Mouse (Mus musculus): ENCODE data around the gene Tenm4. TPM values are rescaled to one million over a fixed set of nuclear protein-coding genes. Genes with fewer than 3 reads are reported as not detected.
A peak's percentile ranks its signal among the peaks of the same experiment; 100 is the strongest.

Tenm4 gene
- polyA plus RNA-seq, 1 experiment from 2014 or later = 9.2 TPM

DNA sequence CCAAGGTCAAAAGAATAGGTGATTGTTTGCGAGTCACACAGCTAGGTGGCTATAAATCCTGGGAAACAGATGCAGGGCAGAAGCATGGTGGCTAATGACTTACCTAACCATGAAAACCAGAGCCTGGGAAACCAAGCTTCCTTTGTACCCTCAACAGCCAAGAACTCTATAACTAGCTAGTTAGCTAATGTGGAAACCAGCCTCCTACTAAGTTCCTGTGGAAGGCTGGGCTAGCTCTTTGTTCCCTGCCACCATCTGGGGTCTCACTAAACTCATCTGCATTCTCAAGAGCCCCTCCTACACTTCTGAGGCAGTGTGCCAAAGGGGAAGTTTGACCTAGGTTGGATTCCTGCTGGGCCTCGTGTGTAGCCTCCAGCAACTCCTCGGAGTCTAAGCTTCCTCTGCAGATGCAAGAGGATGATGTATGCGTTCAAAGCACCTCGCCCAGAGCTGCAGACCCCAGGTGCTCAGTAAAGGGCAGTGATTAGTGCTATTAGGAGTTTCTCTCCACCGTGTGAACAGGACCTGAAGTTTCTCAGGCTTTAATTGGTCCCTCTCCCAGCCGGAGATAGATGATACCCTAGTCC lies 719.1 kb downstream of the Tenm4 start:
- WGBS = 54% methylated on average over 7 of the region's 7 CpGs
- H3K27ac ChIP-seq (replicated peaks in 1 of 2; ENCODE audit: control insufficient read depth in 1 of 2, insufficient read depth in 1 of 2, low read depth in 2 of 2, low read length in 2 of 2) = no peak overlapping the region
- no peak overlapping the region for H3K4me3 ChIP-seq (ENCODE audit: control insufficient read depth in 1 of 2, insufficient read depth in 1 of 2, low read depth in 1 of 2, low read length in 2 of 2)
- ATAC-seq (ENCODE audit: insufficient number of reproducible peaks, insufficient read depth, low FRiP score, low read depth) = no peak
- no peaks in the 10 kb centered on the region for H3K27me3 ChIP-seq (ENCODE audit: control insufficient read depth, insufficient read depth, low read length)
- no peak overlapping the region for H3K9ac ChIP-seq (ENCODE audit: low read length)
- H3K9me3 ChIP-seq (ENCODE audit: control insufficient read depth, low read length) = no peaks in the 10 kb centered on the region
- no peak overlapping the region for H3K4me2 ChIP-seq (ENCODE audit: low read length)
- no peaks in the 10 kb centered on the region for H3K4me1 ChIP-seq (ENCODE audit: control insufficient read depth in 2 of 2, insufficient read depth in 2 of 2, low read length in 2 of 2)
- H3K36me3 ChIP-seq (ENCODE audit: control insufficient read depth, insufficient read depth, low read length) = 0 out of 2 replicates have a peak, but pooled peaks cover 4% of the 10 kb centered on the region

DNA sequence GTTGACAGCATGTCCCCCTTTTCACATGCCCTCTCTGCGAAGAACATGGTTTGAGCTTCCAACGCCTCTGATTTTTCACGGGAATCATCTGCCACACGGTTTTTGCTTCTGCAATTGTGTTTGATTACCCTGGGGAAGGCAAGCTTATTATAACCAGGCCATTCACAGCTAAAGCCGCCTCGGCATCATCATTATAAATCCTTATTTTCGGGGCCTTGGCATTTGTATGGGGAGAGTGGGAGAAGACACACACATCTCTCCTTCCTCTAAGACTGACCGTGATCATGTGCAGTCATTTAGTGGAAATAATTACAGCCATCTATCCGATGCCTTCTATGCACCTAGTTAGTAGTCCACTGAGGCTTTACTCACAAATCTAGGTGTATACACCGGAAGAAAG lies 719.9 kb downstream of the Tenm4 start:
- H3K9ac ChIP-seq (ENCODE audit: low read length) = no peak overlapping the region
- no peaks in the 10 kb centered on the region for H3K27me3 ChIP-seq (ENCODE audit: control insufficient read depth, insufficient read depth, low read length)
- WGBS = 90% methylated on average over 10 of the region's 10 CpGs
- no peak for ATAC-seq (ENCODE audit: insufficient number of reproducible peaks, insufficient read depth, low FRiP score, low read depth)
- H3K4me3 ChIP-seq (ENCODE audit: control insufficient read depth in 1 of 2, insufficient read depth in 1 of 2, low read depth in 1 of 2, low read length in 2 of 2) = no peak overlapping the region
- H3K4me2 ChIP-seq (ENCODE audit: low read length) = no peak overlapping the region
- H3K9me3 ChIP-seq (ENCODE audit: control insufficient read depth, low read length) = no peaks in the 10 kb centered on the region
- H3K36me3 ChIP-seq (ENCODE audit: control insufficient read depth, insufficient read depth, low read length) = 0 out of 2 replicates have a peak, but pooled peaks cover 4% of the 10 kb centered on the region
- H3K4me1 ChIP-seq (ENCODE audit: control insufficient read depth in 2 of 2, insufficient read depth in 2 of 2, low read length in 2 of 2) = no peaks in the 10 kb centered on the region
- H3K27ac ChIP-seq (replicated peaks in 1 of 2; ENCODE audit: control insufficient read depth in 1 of 2, insufficient read depth in 1 of 2, low read depth in 2 of 2, low read length in 2 of 2) = no peak overlapping the region

DNA sequence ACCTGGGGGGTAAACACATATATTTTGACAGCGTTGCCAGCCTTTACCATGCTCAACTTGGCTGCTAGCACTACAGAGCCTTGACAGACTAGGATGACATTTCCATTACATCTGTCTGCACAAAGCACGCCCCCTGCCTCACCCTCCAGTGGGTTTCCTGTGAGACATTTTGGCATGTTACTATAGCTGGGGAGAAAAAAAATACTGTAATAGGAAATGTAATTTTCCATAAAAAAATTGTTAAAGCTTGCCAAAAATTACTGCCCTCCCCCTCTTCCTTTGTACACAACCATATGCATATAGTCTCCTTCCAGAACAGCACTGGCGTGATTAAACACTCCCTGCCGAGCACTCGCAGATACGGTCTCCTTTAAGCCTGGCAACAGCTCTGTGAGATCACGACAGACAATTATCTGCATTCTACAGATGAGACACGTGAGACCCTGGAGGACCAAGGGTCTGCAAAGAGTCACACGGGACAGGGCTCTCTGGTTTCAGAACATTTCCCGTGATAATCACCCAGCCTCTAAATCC lies 728.1 kb downstream of the Tenm4 start:
- no peaks in the 10 kb centered on the region for H3K27me3 ChIP-seq (ENCODE audit: control insufficient read depth, insufficient read depth, low read length)
- ATAC-seq (ENCODE audit: insufficient number of reproducible peaks, insufficient read depth, low FRiP score, low read depth) = no peak
- H3K4me3 ChIP-seq (ENCODE audit: control insufficient read depth in 1 of 2, insufficient read depth in 1 of 2, low read depth in 1 of 2, low read length in 2 of 2) = peak overlapping the region in 1 of 2 experiments; percentile 11; a peak in 2 of 4 replicates
- peak overlapping the region; percentile 55 for H3K4me2 ChIP-seq (ENCODE audit: low read length)
- H3K9me3 ChIP-seq (ENCODE audit: control insufficient read depth, low read length) = no peaks in the 10 kb centered on the region
- H3K36me3 ChIP-seq (ENCODE audit: control insufficient read depth, insufficient read depth, low read length) = 0 out of 2 replicates have a peak, but pooled peaks cover 4% of the 10 kb centered on the region
- peak overlapping the region; percentile 56 for H3K9ac ChIP-seq (ENCODE audit: low read length)
- peak overlapping the region; percentile 37 to 44; a peak in 3 of 4 replicates for H3K27ac ChIP-seq (replicated peaks in 1 of 2; ENCODE audit: control insufficient read depth in 1 of 2, insufficient read depth in 1 of 2, low read depth in 2 of 2, low read length in 2 of 2)
- H3K4me1 ChIP-seq (ENCODE audit: control insufficient read depth in 2 of 2, insufficient read depth in 2 of 2, low read length in 2 of 2) = peaks cover 8 to 18% of the 10 kb centered on the region in 2 experiments; a peak in 3 of 4 replicates
- WGBS = 24% methylated on average over 10 of the region's 10 CpGs

DNA sequence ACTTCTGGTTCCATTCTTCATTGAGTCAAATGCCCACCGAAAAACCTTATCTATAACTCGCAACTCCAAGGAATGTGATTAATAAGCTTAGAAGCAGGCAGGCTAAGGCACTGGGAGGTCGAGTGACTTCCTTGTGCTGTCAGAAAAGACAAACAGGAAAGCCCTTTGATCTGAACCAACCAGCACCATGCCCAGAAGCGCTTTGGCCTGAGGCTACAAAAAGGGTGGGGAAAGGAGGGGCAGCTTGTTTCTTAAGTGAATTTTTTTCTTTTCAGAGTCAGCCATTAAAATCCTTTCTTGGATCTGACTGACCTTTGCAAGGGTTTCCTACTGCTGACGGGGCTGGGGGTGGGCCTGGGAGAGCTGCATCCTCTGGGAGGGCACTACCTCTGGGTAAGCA lies 731.1 kb downstream of the Tenm4 start:
- Histone ChIP-seq H3K9me3 (ENCODE audit: control insufficient read depth, low read length) (no peaks in the 10 kb centered on the region), H3K4me1 (ENCODE audit: control insufficient read depth in 2 of 2, insufficient read depth in 2 of 2, low read length in 2 of 2) (peaks cover 8 to 18% of the 10 kb centered on the region in 2 experiments; a peak in 3 of 4 replicates), H3K27me3 (ENCODE audit: control insufficient read depth, insufficient read depth, low read length) (no peaks in the 10 kb centered on the region), H3K36me3 (ENCODE audit: control insufficient read depth, insufficient read depth, low read length) (no peaks in the 10 kb centered on the region), H3K4me2 (ENCODE audit: low read length) (no peak overlapping the region), H3K27ac (replicated peaks in 1 of 2; ENCODE audit: control insufficient read depth in 1 of 2, insufficient read depth in 1 of 2, low read depth in 2 of 2, low read length in 2 of 2) (no peak overlapping the region), H3K9ac (ENCODE audit: low read length) (no peak overlapping the region), H3K4me3 (ENCODE audit: control insufficient read depth in 1 of 2, insufficient read depth in 1 of 2, low read depth in 1 of 2, low read length in 2 of 2) (no peak overlapping the region)
- WGBS = 53% methylated on average over 5 of the region's 5 CpGs
- ATAC-seq (ENCODE audit: insufficient number of reproducible peaks, insufficient read depth, low FRiP score, low read depth) = no peak

DNA sequence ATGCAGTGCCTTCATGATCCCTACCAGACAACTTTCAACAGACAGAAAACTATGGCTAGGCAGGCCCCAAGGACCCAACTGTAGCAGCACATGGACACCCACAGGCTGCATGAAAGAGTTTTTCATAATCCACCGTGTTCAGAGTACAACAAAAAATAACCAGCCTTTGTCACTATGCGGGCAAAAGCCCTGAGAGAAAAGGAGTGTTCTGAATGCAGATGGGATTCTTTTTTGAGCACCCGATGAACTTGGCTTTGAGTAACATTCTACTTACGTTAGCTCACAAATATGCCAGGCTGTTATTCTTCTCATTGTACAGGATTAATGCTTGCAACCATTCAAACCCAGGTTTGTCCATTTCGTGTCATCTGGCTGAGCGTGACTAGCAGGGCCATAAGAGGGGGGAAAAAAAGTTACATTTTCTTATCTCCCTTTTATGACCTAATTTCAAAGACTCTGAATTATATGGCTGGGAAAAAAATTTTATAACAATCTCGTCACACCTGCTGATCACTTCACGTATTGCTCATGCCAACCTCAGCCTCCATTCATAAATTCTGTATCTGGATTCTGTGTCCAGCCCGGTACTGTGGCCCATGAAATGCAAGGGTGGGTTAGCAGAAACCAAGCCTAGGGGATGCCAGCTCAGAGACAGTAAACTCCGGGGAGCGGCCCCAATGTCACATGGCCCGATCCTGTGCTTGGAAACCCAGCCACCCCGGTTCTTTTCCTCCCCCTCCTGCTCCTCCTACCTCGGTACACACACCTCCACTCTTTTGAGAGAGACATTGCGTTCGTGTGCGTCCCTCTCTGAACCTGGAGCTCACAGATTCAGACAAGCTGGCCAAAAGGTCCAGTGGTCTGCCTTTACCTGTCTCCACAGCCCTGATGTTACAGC lies 732.3 kb downstream of the Tenm4 start:
- no peak for ATAC-seq (ENCODE audit: insufficient number of reproducible peaks, insufficient read depth, low FRiP score, low read depth)
- Histone ChIP-seq H3K9me3 (ENCODE audit: control insufficient read depth, low read length) (no peaks in the 10 kb centered on the region), H3K27ac (replicated peaks in 1 of 2; ENCODE audit: control insufficient read depth in 1 of 2, insufficient read depth in 1 of 2, low read depth in 2 of 2, low read length in 2 of 2) (no peak overlapping the region), H3K4me3 (ENCODE audit: control insufficient read depth in 1 of 2, insufficient read depth in 1 of 2, low read depth in 1 of 2, low read length in 2 of 2) (no peak overlapping the region), H3K4me1 (ENCODE audit: control insufficient read depth in 2 of 2, insufficient read depth in 2 of 2, low read length in 2 of 2) (peaks cover 8 to 15% of the 10 kb centered on the region in 2 experiments; a peak in 3 of 4 replicates), H3K4me2 (ENCODE audit: low read length) (no peak overlapping the region), H3K9ac (ENCODE audit: low read length) (no peak overlapping the region), H3K27me3 (ENCODE audit: control insufficient read depth, insufficient read depth, low read length) (no peaks in the 10 kb centered on the region), H3K36me3 (ENCODE audit: control insufficient read depth, insufficient read depth, low read length) (no peaks in the 10 kb centered on the region)
- 81% methylated on average over 17 of the region's 17 CpGs for WGBS

GRCm38 (mm10) chr7:96904442-96904841 lies 733.4 kb downstream of the Tenm4 start:
- Histone ChIP-seq H3K4me3 (ENCODE audit: control insufficient read depth in 1 of 2, insufficient read depth in 1 of 2, low read depth in 1 of 2, low read length in 2 of 2) (no peak overlapping the region), H3K36me3 (ENCODE audit: control insufficient read depth, insufficient read depth, low read length) (no peaks in the 10 kb centered on the region), H3K27me3 (ENCODE audit: control insufficient read depth, insufficient read depth, low read length) (no peaks in the 10 kb centered on the region), H3K27ac (replicated peaks in 1 of 2; ENCODE audit: control insufficient read depth in 1 of 2, insufficient read depth in 1 of 2, low read depth in 2 of 2, low read length in 2 of 2) (no peak overlapping the region), H3K9me3 (ENCODE audit: control insufficient read depth, low read length) (no peaks in the 10 kb centered on the region), H3K4me1 (ENCODE audit: control insufficient read depth in 2 of 2, insufficient read depth in 2 of 2, low read length in 2 of 2) (peaks cover 2 to 5% of the 10 kb centered on the region in 2 experiments; a peak in 3 of 4 replicates), H3K4me2 (ENCODE audit: low read length) (no peak overlapping the region), H3K9ac (ENCODE audit: low read length) (no peak overlapping the region)
- ATAC-seq (ENCODE audit: insufficient number of reproducible peaks, insufficient read depth, low FRiP score, low read depth) = no peak
- WGBS = 59% methylated on average over 3 of the region's 3 CpGs

DNA sequence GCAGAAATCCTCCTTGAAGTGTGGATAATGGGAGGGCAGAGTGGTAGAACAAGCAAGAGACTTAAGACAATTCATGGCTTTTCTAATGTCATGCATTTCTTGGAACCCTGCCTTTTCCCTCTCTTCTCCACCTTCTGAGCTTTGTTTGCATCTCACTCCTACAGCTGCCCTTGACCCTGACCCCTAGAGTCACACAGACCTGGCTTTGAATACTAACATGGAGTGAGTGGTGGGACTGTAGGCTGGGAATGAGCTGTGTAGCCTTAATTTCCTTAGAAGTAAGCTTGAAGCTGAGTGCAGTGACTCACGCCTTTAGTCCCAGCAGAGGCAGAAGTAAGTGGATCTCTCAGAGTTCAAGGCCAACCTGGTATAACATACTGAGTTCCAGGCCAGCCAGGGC lies 733.9 kb downstream of the Tenm4 start:
- no peaks in the 10 kb centered on the region; a peak in 1 of 4 replicates for H3K4me1 ChIP-seq (ENCODE audit: control insufficient read depth in 2 of 2, insufficient read depth in 2 of 2, low read length in 2 of 2)
- H3K4me2 ChIP-seq (ENCODE audit: low read length) = no peak overlapping the region
- H3K36me3 ChIP-seq (ENCODE audit: control insufficient read depth, insufficient read depth, low read length) = no peaks in the 10 kb centered on the region
- H3K27me3 ChIP-seq (ENCODE audit: control insufficient read depth, insufficient read depth, low read length) = no peaks in the 10 kb centered on the region
- 95% methylated on average over 1 of the region's 1 CpGs for WGBS
- no peaks in the 10 kb centered on the region for H3K9me3 ChIP-seq (ENCODE audit: control insufficient read depth, low read length)
- H3K9ac ChIP-seq (ENCODE audit: low read length) = no peak overlapping the region
- no peak overlapping the region for H3K4me3 ChIP-seq (ENCODE audit: control insufficient read depth in 1 of 2, insufficient read depth in 1 of 2, low read depth in 1 of 2, low read length in 2 of 2)
- no peak for ATAC-seq (ENCODE audit: insufficient number of reproducible peaks, insufficient read depth, low FRiP score, low read depth)
- H3K27ac ChIP-seq (replicated peaks in 1 of 2; ENCODE audit: control insufficient read depth in 1 of 2, insufficient read depth in 1 of 2, low read depth in 2 of 2, low read length in 2 of 2) = no peak overlapping the region
